Mouse (Mus musculus) liver, postnatal 0 days (tissue): Measurements from ENCODE around the gene Calm1.

Experiments used
- CTCF ChIP-seq: sonication (generic); IDR thresholded peaks from 2 replicates; pipeline ENCODE4 v1.5.1; 2016; ENCODE audit warnings: antibody characterized with exemption, low read depth
- EP300 ChIP-seq: IDR thresholded peaks from 2 replicates; pipeline ENCODE4 v1.6.1; 2016; ENCODE audit warnings: antibody characterized with exemption, low read depth, mild to moderate bottlenecking

- no peak for TF ChIP-seq CTCF
- TF ChIP-seq EP300: no peak
Measured at GRCm38 (mm10) chr12:100205156-100205555, 5.9 kb downstream of the Calm1 start.
